In the genomic region with DNA sequence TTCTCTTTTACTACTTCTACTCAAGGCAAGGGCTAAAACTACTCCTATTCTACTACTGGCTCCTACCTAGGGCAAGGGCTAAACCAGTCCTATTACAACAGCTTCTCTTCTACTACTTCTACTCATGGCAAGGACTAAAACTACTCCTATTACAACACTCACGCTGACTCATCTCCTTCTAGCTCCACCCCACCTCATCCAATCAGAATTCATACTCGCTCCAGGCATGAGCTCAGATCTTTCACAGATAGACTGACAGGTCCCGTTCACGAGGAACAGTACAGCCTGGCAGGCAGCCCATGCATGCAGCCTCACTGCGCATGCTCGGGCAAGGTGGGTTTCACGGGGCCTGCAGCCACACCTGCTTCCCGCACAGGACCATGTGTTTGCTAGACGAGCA, we compare ENCODE assay signal across 15 mouse cellular contexts.
DNase-seq lines count a peak whose midpoint lies in the region; ATAC-seq lines count a peak whose summit lies in the region.
"Had no signal": no experiment of that assay in that cellular context is flagged by ENCODE, and none has a peak within 500 bp of the region (broad histone marks: within the 10 kb centered on the region; RNA-seq: fewer than 3 reads in every experiment).

No protein-coding gene starts in this region.

- peak; percentile 38 for DNase-seq in adrenal gland, adult 2 months
- no peak for DNase-seq in adrenal gland, postnatal 4 days (ENCODE audit: low spot score in 2 of 2)
- DNase-seq in urinary bladder, postnatal 25 days (ENCODE audit: low spot score), result peak; percentile 6
- DNase-seq in urinary bladder, adult 2 months (ENCODE audit: low spot score), result no peak
- DNase-seq in fat pad, adult 2 months (ENCODE audit: extremely low read depth, low read depth, low spot score), result peak; percentile 50
- DNase-seq in heart, adult 11 months, result no peak
- no peak for DNase-seq in kidney, adult 8-10 months
- DNase-seq: B cell, adult 2 months; cerebellum, adult 18-20 months; gastrocnemius, postnatal 14 days; kidney, adult 18-20 months; kidney, postnatal 36 days; right cerebral cortex, adult 18-20 months had no signal

- ATAC-seq in cerebellum, adult (ENCODE audit: insufficient number of reproducible peaks, low FRiP score, low TSS enrichment), result no peak
- ATAC-seq: forebrain, embryonic 15.5 days had no signal

Comparison
In these comparisons a context has a peak if more than half of its experiments do, and no peak if none do; other contexts are left out.
1. DNase-seq: peak in adrenal gland, adult 2 months (single experiment), urinary bladder, postnatal 25 days (single experiment) and fat pad, adult 2 months (single experiment); none in adrenal gland, postnatal 4 days (0 of 2), urinary bladder, adult 2 months (single experiment), heart, adult 11 months (single experiment) and kidney, adult 8-10 months (0 of 2).